Mouse (Mus musculus) thymus, adult 2 months (tissue): ENCODE measurements around the gene Sema3g. TPM values are rescaled to one million over a fixed set of nuclear protein-coding genes. Genes with fewer than 3 reads are reported as not detected.

ENCODE experiments used
- DNase-seq: peaks from one replicate; pipeline ENCODE4 v3.0.0; 2021
- H3K27ac ChIP-seq: fragments of 200-500 bp; 2 replicates; pipeline ENCODE4 v1.5.1; 2012; ENCODE audit warnings: low read length, control low read depth; ENCODE audit not compliant: control insufficient read depth, insufficient read depth
- H3K27me3 ChIP-seq: fragments of 200-500 bp; 2 replicates; pipeline ENCODE4 v1.6.1; 2012; ENCODE audit warnings: mild to moderate bottlenecking, low read length, moderate library complexity, mixed read lengths; ENCODE audit not compliant: control insufficient read depth, insufficient read depth
- H3K36me3 ChIP-seq: fragments of 200-500 bp; 2 replicates; pipeline ENCODE4 v1.6.1; 2012; ENCODE audit warnings: mild to moderate bottlenecking, low read length, moderate library complexity; ENCODE audit not compliant: control insufficient read depth, insufficient read depth
- H3K4me1 ChIP-seq: fragments of 200-500 bp; replicated peaks from 2 replicates; pipeline ENCODE4 v1.6.1; 2012; ENCODE audit warnings: low read length; ENCODE audit not compliant: control insufficient read depth, insufficient read depth
- H3K4me3 ChIP-seq: fragments of 200-500 bp; 2 replicates; pipeline ENCODE4 v1.5.1; 2012; ENCODE audit warnings: mild to moderate bottlenecking, low read length, control low read depth, moderate library complexity; ENCODE audit not compliant: control insufficient read depth, insufficient read depth
- CTCF ChIP-seq: fragments of 200-500 bp; IDR thresholded peaks from 2 replicates; pipeline ENCODE4 v1.5.1; 2012; ENCODE audit warnings: mild to moderate bottlenecking, control low read depth, low read length, moderate library complexity, borderline replicate concordance; ENCODE audit not compliant: control insufficient read depth, poor library complexity, insufficient read depth; ENCODE audit errors: extremely low read depth
- POLR2A ChIP-seq: fragments of 200-500 bp; IDR thresholded peaks from 2 replicates; pipeline ENCODE4 v1.6.1; 2012; ENCODE audit warnings: mild to moderate bottlenecking, low read length, control low read depth, moderate library complexity; ENCODE audit not compliant: control insufficient read depth, poor library complexity, insufficient read depth; ENCODE audit errors: extremely low read depth
- WGBS: fragments of 180-500 bp; shearing (Covaris S2); methylation state at CpG from one replicate; pipeline ENCODE4 v1.1.7; 2018; 5-methylcytosine and 5-hydroxymethylcytosine counted together
- polyA plus RNA-seq: library from polyadenylated mRNA; depleted of rRNA; stranded (reverse); fragments of >200 nt; gene quantifications from 2 replicates; pipeline ENCODE4 v1.2.3, GENCODE M21; 2012

Sema3g gene
- polyA plus RNA-seq, 1 experiment, result 2.4 TPM

- Histone ChIP-seq H3K27ac (no peak overlapping the region), H3K4me1 (peaks cover 9% of the 10 kb centered on the region), H3K36me3 (no peaks in the 10 kb centered on the region), H3K4me3 (no peak overlapping the region), H3K27me3 (no peaks in the 10 kb centered on the region)
- TF ChIP-seq POLR2A, result no peak
- WGBS, result 68% methylated on average over 4 of the region's 4 CpGs
- DNase-seq, result no peak
Observed at GRCm38 (mm10) chr14:31226978-31227377, 9.3 kb downstream of the Sema3g start.

- Histone ChIP-seq H3K27ac (no peak overlapping the region), H3K36me3 (no peaks in the 10 kb centered on the region), H3K4me1 (peaks cover 9% of the 10 kb centered on the region), H3K27me3 (no peaks in the 10 kb centered on the region), H3K4me3 (no peak overlapping the region)
- TF ChIP-seq CTCF, result no peak
- no peak for DNase-seq
- 19% methylated on average over 6 of the region's 6 CpGs for WGBS
Observed at GRCm38 (mm10) chr14:31228234-31228633, 10.6 kb downstream of the Sema3g start.

- no peak for DNase-seq
- TF ChIP-seq POLR2A, result no peak
- no peak for TF ChIP-seq CTCF
- WGBS, result 88% methylated on average over 8 of the region's 8 CpGs
- no peak overlapping the region for H3K4me3 ChIP-seq
- no peak overlapping the region for H3K27ac ChIP-seq
- H3K36me3 ChIP-seq, result no peaks in the 10 kb centered on the region
- no peaks in the 10 kb centered on the region for H3K27me3 ChIP-seq
- peaks cover 12% of the 10 kb centered on the region for H3K4me1 ChIP-seq
Observed at GRCm38 (mm10) chr14:31230442-31230841, 12.8 kb downstream of the Sema3g start.

GRCm38 (mm10) chr14:31232404-31233069, 14.9 kb downstream of the Sema3g start:
- TF ChIP-seq POLR2A, result no peak
- TF ChIP-seq CTCF, result no peak
- Histone ChIP-seq H3K27me3 (no peaks in the 10 kb centered on the region), H3K36me3 (no peaks in the 10 kb centered on the region), H3K4me3 (no peak overlapping the region), H3K4me1 (peaks cover 12% of the 10 kb centered on the region), H3K27ac (no peak overlapping the region)
- 91% methylated on average over 13 of the region's 13 CpGs for WGBS
- no peak for DNase-seq

GRCm38 (mm10) chr14:31233070-31233995, 15.7 kb downstream of the Sema3g start:
- H3K4me3 ChIP-seq, result no peak overlapping the region
- TF ChIP-seq POLR2A (no peak), CTCF (no peak)
- peaks cover 7% of the 10 kb centered on the region for H3K4me1 ChIP-seq
- DNase-seq, result no peak
- H3K36me3 ChIP-seq, result no peaks in the 10 kb centered on the region
- 90% methylated on average over 14 of the region's 14 CpGs for WGBS
- H3K27ac ChIP-seq, result no peak overlapping the region
- no peaks in the 10 kb centered on the region for H3K27me3 ChIP-seq

GRCm38 (mm10) chr14:31233996-31234591, 16.4 kb downstream of the Sema3g start:
- no peak for TF ChIP-seq POLR2A
- TF ChIP-seq CTCF, result peak; percentile 19; the same call in 1 of the 2 replicates
- Histone ChIP-seq H3K27ac (no peak overlapping the region), H3K27me3 (no peaks in the 10 kb centered on the region), H3K4me3 (no peak overlapping the region), H3K4me1 (0 out of 2 replicates have a peak, but pooled peaks cover 3% of the 10 kb centered on the region), H3K36me3 (no peaks in the 10 kb centered on the region)
- peak; percentile 75 for DNase-seq
- 10% methylated on average over 11 of the region's 11 CpGs for WGBS
